Mouse (Mus musculus): ENCODE data around the gene Thrap3. TPM values are rescaled to one million over a fixed set of nuclear protein-coding genes. Genes with fewer than 3 reads are reported as not detected.
A peak's percentile ranks its signal among the peaks of the same experiment; 100 is the strongest.
"Not testable (repeated sequence)": the region's sequence is repeated elsewhere in the genome, so short reads cannot be mapped to it uniquely, and the experiment has no call there.

Thrap3 gene
- polyA plus RNA-seq, 1 experiment from 2014 or later: 305 TPM

- Histone ChIP-seq H3K4me1 (peaks cover 10% of the 10 kb centered on the region; the same call in 1 of the 2 replicates), H3K4me3 (replicated peaks) (no peak overlapping the region), H3K4me2 (no peak overlapping the region), H3K9ac (no peak overlapping the region), H3K9me3 (no peaks in the 10 kb centered on the region), H3K27ac (no peak overlapping the region), H3K36me3 (replicated peaks) (peaks cover 98% of the 10 kb centered on the region), H3K27me3 (no peaks in the 10 kb centered on the region)
- 95% methylated on average over 10 of the region's 10 CpGs for WGBS
- no peak for ATAC-seq (ENCODE audit: low FRiP score)
Measured at GRCm38 (mm10) chr4:126235191-126235590, 32.6 kb upstream of the Thrap3 start.

- ATAC-seq (ENCODE audit: low FRiP score): no peak
- Histone ChIP-seq H3K9me3 (no peaks in the 10 kb centered on the region), H3K4me3 (replicated peaks) (no peak overlapping the region), H3K4me2 (no peak overlapping the region), H3K27me3 (no peaks in the 10 kb centered on the region), H3K27ac (no peak overlapping the region), H3K36me3 (replicated peaks) (peaks cover 97% of the 10 kb centered on the region), H3K9ac (no peak overlapping the region), H3K4me1 (peaks cover 10% of the 10 kb centered on the region; the same call in 1 of the 2 replicates)
- 90% methylated on average over 18 of the region's 18 CpGs for WGBS
Measured at GRCm38 (mm10) chr4:126234496-126235175, 32.1 kb upstream of the Thrap3 start.

GRCm38 (mm10) chr4:126233676-126234308 is 31.2 kb upstream of the Thrap3 start:
- no peak for ATAC-seq (ENCODE audit: low FRiP score)
- no peak overlapping the region for H3K4me3 ChIP-seq (replicated peaks)
- H3K9me3 ChIP-seq: no peaks in the 10 kb centered on the region
- H3K9ac ChIP-seq: no peak overlapping the region
- H3K36me3 ChIP-seq (replicated peaks): peaks cover 91% of the 10 kb centered on the region
- no peak overlapping the region for H3K27ac ChIP-seq
- no peak overlapping the region for H3K4me2 ChIP-seq
- no peaks in the 10 kb centered on the region for H3K27me3 ChIP-seq
- peaks cover 10% of the 10 kb centered on the region; the same call in 1 of the 2 replicates for H3K4me1 ChIP-seq
- WGBS: 93% methylated on average over 29 of the region's 29 CpGs

GRCm38 (mm10) chr4:126229900-126230299 is 27.3 kb upstream of the Thrap3 start:
- 78% methylated on average over 7 of the region's 7 CpGs for WGBS
- H3K27me3 ChIP-seq: 0 out of 2 replicates have a peak, but pooled peaks cover 9% of the 10 kb centered on the region
- H3K4me3 ChIP-seq (replicated peaks): no peak overlapping the region
- no peak for ATAC-seq (ENCODE audit: low FRiP score)
- H3K4me1 ChIP-seq: peaks cover 10% of the 10 kb centered on the region
- no peak overlapping the region for H3K9ac ChIP-seq
- peaks cover 52% of the 10 kb centered on the region for H3K36me3 ChIP-seq (replicated peaks)
- no peak overlapping the region for H3K4me2 ChIP-seq
- no peaks in the 10 kb centered on the region for H3K9me3 ChIP-seq
- H3K27ac ChIP-seq: no peak overlapping the region

- Histone ChIP-seq H3K4me3 (replicated peaks) (no peak overlapping the region), H3K4me2 (no peak overlapping the region), H3K9me3 (no peaks in the 10 kb centered on the region), H3K27ac (no peak overlapping the region), H3K4me1 (peaks cover 10% of the 10 kb centered on the region), H3K27me3 (0 out of 2 replicates have a peak, but pooled peaks cover 9% of the 10 kb centered on the region), H3K9ac (no peak overlapping the region), H3K36me3 (replicated peaks) (peaks cover 34% of the 10 kb centered on the region)
- WGBS: 17% methylated on average over 5 of the region's 5 CpGs
- ATAC-seq (ENCODE audit: low FRiP score): no peak
Measured at GRCm38 (mm10) chr4:126228144-126228543, 25.6 kb upstream of the Thrap3 start.

GRCm38 (mm10) chr4:126227077-126227761 is 24.7 kb upstream of the Thrap3 start:
- Histone ChIP-seq H3K27me3 (0 out of 2 replicates have a peak, but pooled peaks cover 9% of the 10 kb centered on the region), H3K27ac (no peak overlapping the region), H3K36me3 (replicated peaks) (peaks cover 25% of the 10 kb centered on the region), H3K4me1 (peaks cover 10% of the 10 kb centered on the region), H3K4me2 (peak overlapping the region; percentile 47), H3K9ac (peak overlapping the region; percentile 25; the same call in 1 of the 2 replicates), H3K9me3 (no peaks in the 10 kb centered on the region), H3K4me3 (replicated peaks) (peak overlapping the region; percentile 9; the same call in 1 of the 2 replicates)
- peak; percentile 81; the same call in 1 of the 2 replicates for ATAC-seq (ENCODE audit: low FRiP score)
- WGBS: 9% methylated on average over 18 of the region's 18 CpGs

GRCm38 (mm10) chr4:126226640-126227039 is 24.1 kb upstream of the Thrap3 start:
- H3K9me3 ChIP-seq: no peaks in the 10 kb centered on the region
- H3K27me3 ChIP-seq: 0 out of 2 replicates have a peak, but pooled peaks cover 9% of the 10 kb centered on the region
- no peak overlapping the region for H3K9ac ChIP-seq
- H3K4me3 ChIP-seq (replicated peaks): no peak overlapping the region
- H3K4me2 ChIP-seq: no peak overlapping the region
- peak; percentile 6; the same call in 1 of the 2 replicates for ATAC-seq (ENCODE audit: low FRiP score)
- H3K4me1 ChIP-seq: peaks cover 10% of the 10 kb centered on the region
- 56% methylated on average over 12 of the region's 12 CpGs for WGBS
- no peak overlapping the region for H3K27ac ChIP-seq
- H3K36me3 ChIP-seq (replicated peaks): peaks cover 19% of the 10 kb centered on the region

GRCm38 (mm10) chr4:126222631-126223030 is 20.1 kb upstream of the Thrap3 start:
- Histone ChIP-seq H3K27ac (no peak overlapping the region), H3K36me3 (replicated peaks) (no peaks in the 10 kb centered on the region), H3K4me2 (no peak overlapping the region), H3K9ac (no peak overlapping the region), H3K27me3 (0 out of 2 replicates have a peak, but pooled peaks cover 5% of the 10 kb centered on the region), H3K4me1 (peaks cover 6% of the 10 kb centered on the region), H3K4me3 (replicated peaks) (no peak overlapping the region), H3K9me3 (no peaks in the 10 kb centered on the region)
- no peak for ATAC-seq (ENCODE audit: low FRiP score)
- 84% methylated on average over 11 of the region's 11 CpGs for WGBS

GRCm38 (mm10) chr4:126220045-126220444 is 17.5 kb upstream of the Thrap3 start:
- no peaks in the 10 kb centered on the region for H3K9me3 ChIP-seq
- ATAC-seq (ENCODE audit: low FRiP score): no peak

GRCm38 (mm10) chr4:126219540-126219939 is 17.0 kb upstream of the Thrap3 start:
- H3K27ac ChIP-seq; H3K9me3 ChIP-seq; ATAC-seq (ENCODE audit: low FRiP score); H3K9ac ChIP-seq; H3K4me2 ChIP-seq; H3K4me1 ChIP-seq; H3K36me3 ChIP-seq (replicated peaks); H3K27me3 ChIP-seq; H3K4me3 ChIP-seq (replicated peaks): not testable (repeated sequence)
- 76% methylated on average over 3 of the region's 3 CpGs for WGBS

More at GRCm38 (mm10) chr4:126220045-126220444, 17.5 kb upstream of the Thrap3 start:
- 92% methylated on average over 10 of the region's 10 CpGs for WGBS
- H3K36me3 ChIP-seq (replicated peaks): no peaks in the 10 kb centered on the region
- no peak overlapping the region for H3K4me2 ChIP-seq
- no peaks in the 10 kb centered on the region for H3K27me3 ChIP-seq
- H3K9ac ChIP-seq: no peak overlapping the region
- H3K4me3 ChIP-seq (replicated peaks): no peak overlapping the region
- no peak overlapping the region for H3K27ac ChIP-seq
- no peaks in the 10 kb centered on the region for H3K4me1 ChIP-seq

- no peak for ATAC-seq (ENCODE audit: low FRiP score)
- WGBS: 88% methylated on average over 6 of the region's 6 CpGs
- no peak overlapping the region for H3K4me3 ChIP-seq (replicated peaks)
- no peak overlapping the region for H3K9ac ChIP-seq
- no peaks in the 10 kb centered on the region for H3K36me3 ChIP-seq (replicated peaks)
- H3K4me1 ChIP-seq: no peaks in the 10 kb centered on the region
- H3K27me3 ChIP-seq: no peaks in the 10 kb centered on the region
- no peak overlapping the region for H3K27ac ChIP-seq
- no peaks in the 10 kb centered on the region for H3K9me3 ChIP-seq
- H3K4me2 ChIP-seq: no peak overlapping the region
Measured at GRCm38 (mm10) chr4:126217771-126218170, 15.2 kb upstream of the Thrap3 start.

GRCm38 (mm10) chr4:126207081-126207480 is 4.5 kb upstream of the Thrap3 start:
- WGBS: 67% methylated on average over 6 of the region's 6 CpGs
- 0 out of 2 replicates have a peak, but pooled peaks cover 3% of the 10 kb centered on the region for H3K27me3 ChIP-seq
- no peak overlapping the region for H3K4me2 ChIP-seq
- no peak overlapping the region for H3K27ac ChIP-seq
- no peaks in the 10 kb centered on the region for H3K9me3 ChIP-seq
- no peak overlapping the region for H3K9ac ChIP-seq
- ATAC-seq (ENCODE audit: low FRiP score): no peak
- H3K36me3 ChIP-seq (replicated peaks): no peaks in the 10 kb centered on the region
- no peaks in the 10 kb centered on the region; the same call in 1 of the 2 replicates for H3K4me1 ChIP-seq
- H3K4me3 ChIP-seq (replicated peaks): no peak overlapping the region
